Mouse (Mus musculus) hindbrain, postnatal 0 days (tissue): ENCODE measurements around the gene Lrrc51. TPM values are rescaled to one million over a fixed set of nuclear protein-coding genes. Genes with fewer than 3 reads are reported as not detected.

Experiments used
- ATAC-seq: fragments of 200-750 bp; cut with Nextera tagmentation; 2 replicates; pipeline ENCODE4 v1.8.0; 2017; ENCODE audit warnings: mild to moderate bottlenecking, moderate TSS enrichment, moderate library complexity
- DNase-seq: peaks from one replicate; pipeline ENCODE4 v3.0.0-alpha.2; 2015; ENCODE audit warnings: low spot score
- H3K27ac ChIP-seq: fragments of 300-500 bp; sonication (generic); 2 replicates; pipeline ENCODE4 v1.5.1; 2014; ENCODE audit warnings: mild to moderate bottlenecking
- H3K27me3 ChIP-seq: fragments of 300-500 bp; sonication (generic); 2 replicates; pipeline ENCODE4 v1.6.1; 2014; ENCODE audit warnings: low read length, mixed read lengths; ENCODE audit not compliant: insufficient read depth
- H3K36me3 ChIP-seq: fragments of 300-500 bp; sonication (generic); 2 replicates; pipeline ENCODE4 v1.6.1; 2014; ENCODE audit warnings: low read length, mixed read lengths; ENCODE audit not compliant: insufficient read depth
- H3K4me1 ChIP-seq: fragments of 300-500 bp; sonication (generic); 2 replicates; pipeline ENCODE4 v1.6.1; 2014; ENCODE audit warnings: antibody characterized with exemption, low read length, mixed read lengths; ENCODE audit not compliant: insufficient read depth
- H3K4me2 ChIP-seq: fragments of 300-500 bp; sonication (generic); 2 replicates; pipeline ENCODE4 v1.6.1; 2014; ENCODE audit warnings: low read depth, mild to moderate bottlenecking, low read length, moderate library complexity, mixed read lengths
- H3K4me3 ChIP-seq: fragments of 300-500 bp; sonication (generic); 2 replicates; pipeline ENCODE4 v1.5.1; 2014; ENCODE audit warnings: low read length
- H3K9ac ChIP-seq: fragments of 300-500 bp; sonication (generic); replicated peaks from 2 replicates; pipeline ENCODE4 v1.6.1; 2014; ENCODE audit warnings: mild to moderate bottlenecking, low read length, moderate library complexity, mixed read lengths
- H3K9me3 ChIP-seq: fragments of 300-500 bp; sonication (generic); 2 replicates; pipeline ENCODE4 v1.6.1; 2016; ENCODE audit warnings: low read length, mixed read lengths
- CTCF ChIP-seq: IDR thresholded peaks from 2 replicates; pipeline ENCODE4 v1.5.1; 2016; ENCODE audit warnings: antibody characterized with exemption, control low read depth, low read depth
- WGBS: fragments of 180-500 bp; shearing (Covaris S2); extraction: QIAGEN DNeasy Blood & Tissue Kit; methylation state at CpG from one replicate; pipeline ENCODE4 v1.1.7; 2014; 5-methylcytosine and 5-hydroxymethylcytosine counted together
- polyA plus RNA-seq: library from polyadenylated mRNA; unstranded; fragments of >200 nt; fragmentation: Nextera tagmentation; extraction: Ambion mirVana; gene quantifications from 2 replicates; pipeline ENCODE4 v1.2.1, GENCODE M21; 2015
- total RNA-seq: library from RNA; depleted of rRNA; stranded (reverse); fragments of >200 nt; gene quantifications from 2 replicates; pipeline ENCODE4 v1.2.3, GENCODE M21; 2014

The Lrrc51 gene
- total and polyA plus RNA-seq, 2 experiments from 2014 or later: 5.2 to 9.7 TPM

- 32% methylated on average over 9 of the region's 9 CpGs for WGBS
- H3K27me3 ChIP-seq: no peaks in the 10 kb centered on the region
- no peak; the same call in 1 of the 2 replicates for ATAC-seq
Measured at GRCm38 (mm10) chr7:101895695-101896094, 38.0 kb downstream of the Lrrc51 start.

GRCm38 (mm10) chr7:101888460-101888859, 45.2 kb downstream of the Lrrc51 start:
- H3K27ac ChIP-seq: no peak overlapping the region
- H3K27me3 ChIP-seq: no peaks in the 10 kb centered on the region
- H3K9ac ChIP-seq: no peak overlapping the region
- H3K4me1 ChIP-seq: no peaks in the 10 kb centered on the region
- DNase-seq (no peak), ATAC-seq (no peak)
- H3K9me3 ChIP-seq: no peaks in the 10 kb centered on the region
- 86% methylated on average over 4 of the region's 4 CpGs for WGBS
- no peak overlapping the region for H3K4me2 ChIP-seq
- TF ChIP-seq CTCF: no peak
- H3K4me3 ChIP-seq: no peak overlapping the region
- H3K36me3 ChIP-seq: no peaks in the 10 kb centered on the region

More at GRCm38 (mm10) chr7:101895695-101896094, 38.0 kb downstream of the Lrrc51 start:
- Histone ChIP-seq H3K4me3 (peak overlapping the region; percentile 56), H3K4me1 (no peaks in the 10 kb centered on the region), H3K9me3 (no peaks in the 10 kb centered on the region), H3K4me2 (peak overlapping the region; percentile 39), H3K36me3 (no peaks in the 10 kb centered on the region), H3K9ac (peak overlapping the region; percentile 57), H3K27ac (peak overlapping the region; percentile 92)
- DNase-seq: no peak
- peak; percentile 47; the same call in 1 of the 2 replicates for TF ChIP-seq CTCF

DNA sequence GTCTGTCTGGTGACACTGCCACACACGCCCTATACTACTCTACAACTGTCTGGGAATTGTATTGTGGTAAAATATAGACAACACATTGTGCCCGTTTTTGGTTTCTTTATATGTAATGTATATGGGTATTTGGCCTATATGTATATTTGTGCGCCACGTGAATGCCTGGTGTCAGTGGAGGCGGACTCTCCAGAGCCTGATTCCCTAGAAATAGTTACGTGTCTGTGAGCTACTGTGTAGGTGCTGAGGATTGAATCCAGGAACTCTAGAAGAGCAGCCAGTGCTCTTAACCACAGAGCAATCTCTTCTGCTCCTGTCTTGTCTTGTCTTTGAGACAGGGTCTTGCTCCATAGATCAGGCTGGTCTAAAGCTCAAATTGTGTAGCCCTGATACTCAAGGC, 47.4 kb downstream of the Lrrc51 start:
- WGBS: 88% methylated on average over 6 of the region's 6 CpGs
- Histone ChIP-seq H3K4me1 (no peaks in the 10 kb centered on the region), H3K4me3 (no peak overlapping the region), H3K36me3 (no peaks in the 10 kb centered on the region), H3K9me3 (no peaks in the 10 kb centered on the region), H3K27me3 (no peaks in the 10 kb centered on the region), H3K9ac (no peak overlapping the region), H3K27ac (no peak overlapping the region), H3K4me2 (no peak overlapping the region)
- no peak for ATAC-seq
- no peak for TF ChIP-seq CTCF
- DNase-seq: no peak

DNA sequence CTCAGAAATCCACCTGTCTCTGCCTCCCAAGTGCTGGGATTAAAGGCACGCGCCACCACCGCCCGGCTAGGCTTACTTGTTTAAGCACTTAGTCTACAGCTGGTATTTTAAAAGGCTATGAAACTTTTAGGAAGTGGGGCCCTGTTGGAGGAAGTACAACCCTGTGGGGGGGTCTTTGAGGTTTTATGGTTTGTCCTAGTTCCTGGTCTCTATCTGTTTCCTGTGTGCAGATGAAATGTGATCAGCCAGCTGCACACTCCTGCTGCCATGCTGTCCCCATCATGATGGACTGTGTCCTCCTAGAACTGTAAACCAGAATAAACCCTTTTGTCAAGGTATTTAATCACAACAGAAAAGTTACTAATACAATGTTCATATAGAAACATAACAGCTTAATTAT, 49.5 kb downstream of the Lrrc51 start:
- Histone ChIP-seq H3K4me1 (no peaks in the 10 kb centered on the region), H3K36me3 (no peaks in the 10 kb centered on the region), H3K27me3 (no peaks in the 10 kb centered on the region), H3K27ac (no peak overlapping the region), H3K4me3 (no peak overlapping the region), H3K4me2 (no peak overlapping the region), H3K9ac (no peak overlapping the region), H3K9me3 (no peaks in the 10 kb centered on the region)
- 97% methylated on average over 4 of the region's 4 CpGs for WGBS
- TF ChIP-seq CTCF: no peak
- DNase-seq (no peak), ATAC-seq (no peak)

DNA sequence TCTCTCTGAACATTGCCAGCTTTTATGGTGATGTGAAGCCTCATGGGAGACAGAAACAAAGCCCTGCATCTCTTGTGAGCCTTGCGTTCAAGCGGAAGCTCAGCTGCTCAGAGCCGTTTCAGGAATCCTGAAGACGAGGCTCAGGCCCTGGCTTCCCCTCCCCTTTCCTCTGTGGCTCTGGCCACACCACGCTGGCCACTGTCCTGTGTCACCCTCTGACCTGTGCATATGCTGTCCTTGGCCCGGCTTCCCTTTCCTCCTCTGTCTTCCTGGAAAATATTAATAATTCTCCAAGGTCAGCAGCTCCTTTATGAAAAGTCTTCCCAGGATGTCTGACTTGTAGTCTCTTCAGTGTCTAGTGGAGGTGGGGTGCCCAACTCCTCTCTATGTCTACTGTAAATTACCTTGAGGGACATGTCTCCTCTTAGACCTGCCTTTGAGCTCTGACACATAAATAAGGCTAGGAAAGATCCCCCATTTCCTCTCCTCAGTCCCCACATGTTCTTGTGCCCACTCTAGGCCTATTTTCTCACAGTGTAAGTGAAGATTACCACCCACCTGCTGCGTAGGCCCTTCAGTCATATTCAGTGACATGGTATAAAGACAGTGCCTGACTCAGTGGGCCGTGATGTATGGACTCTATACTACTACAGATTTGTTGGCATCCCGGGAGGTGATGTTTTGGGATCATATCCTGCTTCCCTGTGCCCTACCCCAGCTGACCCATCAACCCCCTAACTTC, 51.1 kb downstream of the Lrrc51 start:
- no peak overlapping the region for H3K4me2 ChIP-seq
- H3K27me3 ChIP-seq: no peaks in the 10 kb centered on the region
- ATAC-seq (no peak), DNase-seq (no peak)
- no peak overlapping the region for H3K4me3 ChIP-seq
- no peak overlapping the region for H3K9ac ChIP-seq
- WGBS: 55% methylated on average over 9 of the region's 9 CpGs
- H3K4me1 ChIP-seq: no peaks in the 10 kb centered on the region
- no peak overlapping the region for H3K27ac ChIP-seq
- H3K9me3 ChIP-seq: no peaks in the 10 kb centered on the region
- no peak for TF ChIP-seq CTCF
- H3K36me3 ChIP-seq: no peaks in the 10 kb centered on the region

GRCm38 (mm10) chr7:101880855-101881254, 52.8 kb downstream of the Lrrc51 start:
- DNase-seq: no peak
- WGBS: 77% methylated on average over 4 of the region's 4 CpGs
- no peak overlapping the region for H3K9ac ChIP-seq
- H3K9me3 ChIP-seq: no peaks in the 10 kb centered on the region
- H3K27ac ChIP-seq: no peak overlapping the region
- no peaks in the 10 kb centered on the region for H3K36me3 ChIP-seq
- ATAC-seq: no peak
- TF ChIP-seq CTCF: no peak
- no peaks in the 10 kb centered on the region for H3K27me3 ChIP-seq
- no peak overlapping the region for H3K4me2 ChIP-seq
- H3K4me1 ChIP-seq: no peaks in the 10 kb centered on the region
- H3K4me3 ChIP-seq: no peak overlapping the region

DNA sequence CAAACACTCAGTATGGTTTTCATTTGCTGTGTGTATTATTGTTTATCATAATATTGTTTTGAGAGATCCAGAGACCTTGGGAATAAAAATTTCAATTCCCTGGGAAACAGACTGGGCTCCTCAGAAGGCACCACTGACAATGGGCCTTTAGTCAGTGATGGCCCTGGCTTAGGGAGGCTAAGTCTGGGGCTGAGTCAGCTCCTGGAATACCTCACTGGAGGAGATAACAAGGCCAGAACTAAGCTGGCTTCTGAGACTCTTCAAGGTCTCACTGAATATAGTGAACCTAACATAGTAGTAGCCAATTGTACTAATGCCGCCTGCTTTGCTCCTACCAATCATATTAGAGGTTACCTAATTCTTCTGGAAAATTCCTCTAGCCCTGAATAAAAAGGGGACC, 57.7 kb downstream of the Lrrc51 start:
- Histone ChIP-seq H3K4me3 (no peak overlapping the region), H3K36me3 (no peaks in the 10 kb centered on the region), H3K4me1 (no peaks in the 10 kb centered on the region), H3K27ac (no peak overlapping the region), H3K9ac (no peak overlapping the region), H3K9me3 (no peaks in the 10 kb centered on the region), H3K4me2 (no peak overlapping the region), H3K27me3 (no peaks in the 10 kb centered on the region)
- 95% methylated on average over 1 of the region's 1 CpGs for WGBS
- no peak for DNase-seq
- no peak for TF ChIP-seq CTCF
- ATAC-seq: no peak
